Mouse (Mus musculus) liver, embryonic 12.5 days (tissue): ENCODE data around the gene Eno3. TPM values are rescaled to one million over a fixed set of nuclear protein-coding genes. Genes with fewer than 3 reads are reported as not detected.

Experiments used
- ATAC-seq: fragments of 200-750 bp; cut with Nextera tagmentation; 2 replicates; pipeline ENCODE4 v1.8.0; 2017; ENCODE audit warnings: moderate number of reproducible peaks, mild to moderate bottlenecking, moderate library complexity
- H3K27ac ChIP-seq: fragments of 300-500 bp; sonication (generic); 2 replicates; pipeline ENCODE4 v1.5.1; 2016; ENCODE audit warnings: mild to moderate bottlenecking
- H3K27me3 ChIP-seq: fragments of 300-500 bp; sonication (generic); replicated peaks from 2 replicates; pipeline ENCODE4 v1.6.1; 2016; ENCODE audit warnings: mild to moderate bottlenecking, moderate library complexity
- H3K36me3 ChIP-seq: fragments of 300-500 bp; sonication (generic); 2 replicates; pipeline ENCODE4 v1.6.1; 2016; ENCODE audit warnings: mild to moderate bottlenecking, moderate library complexity
- H3K4me1 ChIP-seq: fragments of 300-500 bp; sonication (generic); 2 replicates; pipeline ENCODE4 v1.6.1; 2016
- H3K4me2 ChIP-seq: fragments of 300-500 bp; sonication (generic); 2 replicates; pipeline ENCODE4 v1.6.1; 2016; ENCODE audit warnings: mild to moderate bottlenecking, moderate library complexity
- H3K4me3 ChIP-seq: fragments of 300-500 bp; sonication (generic); 2 replicates; pipeline ENCODE4 v1.5.1; 2016; ENCODE audit warnings: mild to moderate bottlenecking, moderate library complexity
- H3K9ac ChIP-seq: fragments of 300-500 bp; sonication (generic); 2 replicates; pipeline ENCODE4 v1.6.1; 2016; ENCODE audit warnings: mild to moderate bottlenecking, moderate library complexity
- H3K9me3 ChIP-seq: fragments of 300-500 bp; sonication (generic); replicated peaks from 2 replicates; pipeline ENCODE4 v1.6.1; 2016; ENCODE audit warnings: mild to moderate bottlenecking, moderate library complexity
- WGBS: fragments of 180-500 bp; shearing (Covaris S2); methylation state at CpG from one replicate; pipeline ENCODE4 v1.1.7; 2016; ENCODE audit not compliant: insufficient replicate concordance; 5-methylcytosine and 5-hydroxymethylcytosine counted together
- polyA plus RNA-seq: library from polyadenylated mRNA; unstranded; fragments of >200 nt; fragmentation: Nextera tagmentation; extraction: Ambion mirVana; gene quantifications from 2 replicates; pipeline ENCODE4 v1.2.1, GENCODE M21; 2016

Gene Eno3
- polyA plus RNA-seq, 1 experiment from 2014 or later, result 7.6 TPM

- no peak overlapping the region for H3K4me2 ChIP-seq
- no peak for ATAC-seq
- WGBS, result 57% methylated on average over 4 of the region's 4 CpGs
- peaks cover 32% of the 10 kb centered on the region for H3K4me1 ChIP-seq
- no peaks in the 10 kb centered on the region for H3K9me3 ChIP-seq
- H3K36me3 ChIP-seq, result no peaks in the 10 kb centered on the region
- no peak overlapping the region for H3K9ac ChIP-seq
- H3K27ac ChIP-seq, result no peak overlapping the region
- no peaks in the 10 kb centered on the region for H3K27me3 ChIP-seq
- no peak overlapping the region for H3K4me3 ChIP-seq
Measured at GRCm38 (mm10) chr11:70626877-70627276, 30.1 kb upstream of the Eno3 start.

GRCm38 (mm10) chr11:70628431-70628830 is 28.6 kb upstream of the Eno3 start:
- Histone ChIP-seq H3K9ac (no peak overlapping the region), H3K27me3 (no peaks in the 10 kb centered on the region), H3K4me1 (peaks cover 16% of the 10 kb centered on the region), H3K4me2 (no peak overlapping the region), H3K9me3 (no peaks in the 10 kb centered on the region), H3K36me3 (no peaks in the 10 kb centered on the region), H3K4me3 (no peak overlapping the region), H3K27ac (no peak overlapping the region)
- no peak for ATAC-seq
- WGBS, result 53% methylated on average over 2 of the region's 2 CpGs

GRCm38 (mm10) chr11:70629557-70629956 is 27.4 kb upstream of the Eno3 start:
- no peaks in the 10 kb centered on the region for H3K27me3 ChIP-seq
- ATAC-seq, result no peak
- H3K4me2 ChIP-seq, result no peak overlapping the region
- H3K4me1 ChIP-seq, result peaks cover 13% of the 10 kb centered on the region
- no peaks in the 10 kb centered on the region for H3K9me3 ChIP-seq
- H3K9ac ChIP-seq, result no peak overlapping the region
- WGBS, result 28% methylated on average over 5 of the region's 5 CpGs
- H3K4me3 ChIP-seq, result no peak overlapping the region
- no peaks in the 10 kb centered on the region for H3K36me3 ChIP-seq
- peak overlapping the region; percentile 20; the same call in 1 of the 2 replicates for H3K27ac ChIP-seq

DNA sequence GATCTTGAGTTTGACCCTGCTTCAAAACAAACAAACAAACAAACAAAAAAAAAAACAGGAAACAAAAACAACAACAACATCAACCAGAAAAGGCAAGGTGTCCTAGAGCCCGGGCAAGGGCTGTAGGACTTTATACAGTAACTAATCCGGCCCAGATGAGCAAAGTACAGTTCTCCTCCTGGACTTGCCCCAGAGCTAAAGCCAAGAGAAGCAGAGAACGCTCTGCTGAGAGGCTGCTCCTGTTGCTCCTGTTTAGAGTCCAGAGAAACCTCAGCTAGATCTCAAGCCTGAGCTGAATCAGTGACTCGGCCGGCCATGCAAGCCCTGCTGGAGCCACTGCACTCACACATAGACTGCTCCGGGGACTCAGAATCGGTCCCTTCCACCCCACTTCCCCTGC is 26.9 kb upstream of the Eno3 start:
- ATAC-seq, result 0 out of 2 replicates have a peak, but pooled peaks have one; percentile 35
- Histone ChIP-seq H3K4me1 (peaks cover 13% of the 10 kb centered on the region), H3K36me3 (no peaks in the 10 kb centered on the region), H3K27me3 (no peaks in the 10 kb centered on the region), H3K9ac (no peak overlapping the region), H3K9me3 (no peaks in the 10 kb centered on the region), H3K4me2 (peak overlapping the region; percentile 19; the same call in 1 of the 2 replicates), H3K4me3 (no peak overlapping the region), H3K27ac (peak overlapping the region; percentile 34)
- 30% methylated on average over 7 of the region's 7 CpGs for WGBS

- Histone ChIP-seq H3K27me3 (no peaks in the 10 kb centered on the region), H3K27ac (no peak overlapping the region), H3K36me3 (no peaks in the 10 kb centered on the region), H3K4me2 (no peak overlapping the region), H3K9me3 (no peaks in the 10 kb centered on the region), H3K4me1 (peaks cover 42% of the 10 kb centered on the region), H3K9ac (no peak overlapping the region), H3K4me3 (no peak overlapping the region)
- WGBS, result 75% methylated on average over 4 of the region's 4 CpGs
- no peak for ATAC-seq
Measured at GRCm38 (mm10) chr11:70635601-70636000, 21.4 kb upstream of the Eno3 start.

- Histone ChIP-seq H3K4me3 (no peak overlapping the region), H3K9me3 (no peaks in the 10 kb centered on the region), H3K36me3 (peaks cover 1% of the 10 kb centered on the region), H3K9ac (peak overlapping the region; percentile 63; the same call in 1 of the 2 replicates), H3K4me1 (peaks cover 53% of the 10 kb centered on the region), H3K27me3 (no peaks in the 10 kb centered on the region), H3K4me2 (peak overlapping the region; percentile 67), H3K27ac (peak overlapping the region; percentile 92)
- WGBS, result 82% methylated on average over 1 of the region's 1 CpGs
- no peak for ATAC-seq
Measured at GRCm38 (mm10) chr11:70637764-70638163, 19.2 kb upstream of the Eno3 start.

- Histone ChIP-seq H3K4me2 (peak overlapping the region; percentile 67), H3K9ac (peak overlapping the region; percentile 63), H3K36me3 (peaks cover 7% of the 10 kb centered on the region), H3K4me1 (peaks cover 53% of the 10 kb centered on the region), H3K4me3 (peak overlapping the region; percentile 35), H3K9me3 (no peaks in the 10 kb centered on the region), H3K27ac (peak overlapping the region; percentile 92), H3K27me3 (no peaks in the 10 kb centered on the region)
- WGBS, result 37% methylated on average over 1 of the region's 1 CpGs
- ATAC-seq, result no peak
Measured at GRCm38 (mm10) chr11:70638293-70638692, 18.7 kb upstream of the Eno3 start.

DNA sequence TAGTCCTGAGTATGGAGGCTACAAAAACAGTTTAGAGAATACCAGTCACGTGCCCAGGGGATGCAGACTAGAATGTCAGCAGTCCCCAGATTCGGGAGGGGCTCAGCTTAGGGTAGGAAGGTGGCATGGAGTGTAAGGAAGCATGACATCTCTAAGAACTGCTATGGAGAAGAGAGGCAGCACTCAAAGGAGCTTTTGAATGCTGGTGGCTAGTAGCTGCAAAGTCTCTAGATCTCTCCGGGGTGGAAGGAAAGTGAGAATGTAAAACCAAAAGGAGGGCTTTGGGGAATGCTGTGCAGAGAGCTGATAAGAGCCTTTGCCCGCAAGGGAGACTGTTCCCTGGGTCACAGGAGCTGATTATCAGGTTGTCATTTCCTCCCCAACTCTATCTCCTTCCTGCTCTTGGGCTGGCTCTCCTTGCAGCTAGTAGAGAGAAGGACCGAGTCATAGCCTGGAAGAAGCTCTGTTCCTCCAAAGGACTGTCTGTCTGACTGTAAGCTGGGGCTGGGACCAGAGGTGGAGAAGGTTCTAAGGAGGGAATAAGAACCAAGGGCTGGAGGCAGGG is 18.2 kb upstream of the Eno3 start, which contains the start of gene Gp1ba:
Gene Gp1ba, plus strand, starts transcription at position 409 of the 565 bp plus-strand sequence.
- Histone ChIP-seq H3K9ac (peak within 1 kb of the TSS; percentile 63), H3K4me3 (peak within 1 kb of the TSS; percentile 35), H3K36me3 (peaks cover 11% of the 10 kb centered on the region), H3K4me2 (peak within 1 kb of the TSS; percentile 67), H3K4me1 (peaks cover 53% of the 10 kb centered on the region), H3K9me3 (no peaks in the 10 kb centered on the region), H3K27me3 (no peaks in the 10 kb centered on the region), H3K27ac (peak within 1 kb of the TSS; percentile 92)
- WGBS, result 6% methylated on average over 5 of the region's 5 CpGs
- ATAC-seq, result peak; percentile 93

GRCm38 (mm10) chr11:70639976-70640375 is 17.0 kb upstream of the Eno3 start:
- H3K4me2 ChIP-seq, result peak overlapping the region; percentile 67
- peaks cover 22% of the 10 kb centered on the region for H3K36me3 ChIP-seq
- WGBS, result 70% methylated on average over 8 of the region's 8 CpGs
- no peak for ATAC-seq
- peak overlapping the region; percentile 63 for H3K9ac ChIP-seq
- no peak overlapping the region for H3K4me3 ChIP-seq
- H3K27ac ChIP-seq, result peak overlapping the region; percentile 92
- peaks cover 61% of the 10 kb centered on the region for H3K4me1 ChIP-seq
- no peaks in the 10 kb centered on the region for H3K9me3 ChIP-seq
- H3K27me3 ChIP-seq, result no peaks in the 10 kb centered on the region

GRCm38 (mm10) chr11:70641241-70641640 is 15.8 kb upstream of the Eno3 start:
- no peak for ATAC-seq
- H3K4me3 ChIP-seq, result no peak overlapping the region
- peaks cover 29% of the 10 kb centered on the region for H3K36me3 ChIP-seq
- H3K9ac ChIP-seq, result no peak overlapping the region
- H3K4me2 ChIP-seq, result no peak overlapping the region
- H3K27me3 ChIP-seq, result no peaks in the 10 kb centered on the region
- H3K27ac ChIP-seq, result peak overlapping the region; percentile 21; the same call in 1 of the 2 replicates
- 52% methylated on average over 7 of the region's 7 CpGs for WGBS
- no peaks in the 10 kb centered on the region for H3K9me3 ChIP-seq
- H3K4me1 ChIP-seq, result peaks cover 74% of the 10 kb centered on the region

- ATAC-seq, result no peak
- Histone ChIP-seq H3K27me3 (no peaks in the 10 kb centered on the region), H3K9me3 (no peaks in the 10 kb centered on the region), H3K36me3 (peaks cover 29% of the 10 kb centered on the region), H3K4me1 (peaks cover 64% of the 10 kb centered on the region), H3K4me3 (no peak overlapping the region), H3K27ac (peak overlapping the region; percentile 28; the same call in 1 of the 2 replicates), H3K9ac (no peak overlapping the region), H3K4me2 (no peak overlapping the region)
- WGBS, result 84% methylated on average over 6 of the region's 6 CpGs
Measured at GRCm38 (mm10) chr11:70643051-70643450, 14.0 kb upstream of the Eno3 start.

- H3K27ac ChIP-seq, result no peak overlapping the region
- H3K36me3 ChIP-seq, result peaks cover 41% of the 10 kb centered on the region
- H3K27me3 ChIP-seq, result no peaks in the 10 kb centered on the region
- ATAC-seq, result no peak
- no peaks in the 10 kb centered on the region for H3K9me3 ChIP-seq
- peaks cover 64% of the 10 kb centered on the region for H3K4me1 ChIP-seq
- WGBS, result 88% methylated on average over 8 of the region's 8 CpGs
- peak overlapping the region; percentile 87; the same call in 1 of the 2 replicates for H3K9ac ChIP-seq
- H3K4me3 ChIP-seq, result no peak overlapping the region
- H3K4me2 ChIP-seq, result no peak overlapping the region; the same call in 1 of the 2 replicates
Measured at GRCm38 (mm10) chr11:70644564-70645103, 12.4 kb upstream of the Eno3 start.
